Mouse (Mus musculus) heart, embryonic 14.5 days (tissue): ENCODE data around the gene Gm11084. TPM values are rescaled to one million over a fixed set of nuclear protein-coding genes. Genes with fewer than 3 reads are reported as not detected.

Experiments used
- ATAC-seq: fragments of 200-750 bp; cut with Nextera tagmentation; 2 replicates; pipeline ENCODE4 v1.8.0; 2017; ENCODE audit warnings: low read depth, moderate TSS enrichment; ENCODE audit not compliant: insufficient number of reproducible peaks, insufficient read depth, low FRiP score
- H3K27ac ChIP-seq, 2 experiments: fragments of 200-500 bp in 1 of 2; fragments of 300-500 bp in 1 of 2; sonication (generic) in 1 of 2; replicated peaks in 1 of 2; 2 replicates each; pipeline ENCODE4 v1.5.1; 2012 to 2014; ENCODE audit warnings: low read depth in 2 of 2, low read length in 2 of 2, control low read depth in 1 of 2, mild to moderate bottlenecking in 1 of 2, mixed read lengths in 1 of 2; ENCODE audit not compliant: control insufficient read depth in 1 of 2, insufficient read depth in 1 of 2
- H3K27me3 ChIP-seq: fragments of 300-500 bp; sonication (generic); 2 replicates; pipeline ENCODE4 v1.6.1; 2014; ENCODE audit warnings: mild to moderate bottlenecking, low read length, control low read depth; ENCODE audit not compliant: control insufficient read depth, insufficient read depth
- H3K36me3 ChIP-seq: fragments of 300-500 bp; sonication (generic); 2 replicates; pipeline ENCODE4 v1.6.1; 2014; ENCODE audit warnings: mild to moderate bottlenecking, control low read depth, low read length, mixed read lengths; ENCODE audit not compliant: control insufficient read depth, insufficient read depth
- H3K4me1 ChIP-seq, 2 experiments: fragments of 200-500 bp in 1 of 2; fragments of 300-500 bp in 1 of 2; sonication (generic) in 1 of 2; 2 replicates each; pipeline ENCODE4 v1.6.1; 2012 to 2014; ENCODE audit warnings: low read length in 2 of 2, control low read depth in 1 of 2, mixed read lengths in 1 of 2; ENCODE audit not compliant: control insufficient read depth in 2 of 2, insufficient read depth in 2 of 2
- H3K4me2 ChIP-seq: fragments of 300-500 bp; sonication (generic); 2 replicates; pipeline ENCODE4 v1.6.1; 2014; ENCODE audit warnings: mild to moderate bottlenecking, low read length
- H3K4me3 ChIP-seq, 2 experiments: fragments of 200-500 bp in 1 of 2; fragments of 300-500 bp in 1 of 2; sonication (generic) in 1 of 2; 2 replicates each; pipeline ENCODE4 v1.5.1; 2012 to 2014; ENCODE audit warnings: low read length in 2 of 2, mild to moderate bottlenecking in 2 of 2, control low read depth in 1 of 2, low read depth in 1 of 2, moderate library complexity in 1 of 2; ENCODE audit not compliant: control insufficient read depth in 1 of 2, insufficient read depth in 1 of 2
- H3K9ac ChIP-seq: fragments of 300-500 bp; sonication (generic); 2 replicates; pipeline ENCODE4 v1.6.1; 2014; ENCODE audit warnings: mild to moderate bottlenecking, low read length
- H3K9me3 ChIP-seq: fragments of 300-500 bp; sonication (generic); 2 replicates; pipeline ENCODE4 v1.6.1; 2016; ENCODE audit warnings: low read length, control low read depth; ENCODE audit not compliant: control insufficient read depth
- WGBS: fragments of 180-500 bp; shearing (Covaris S2); extraction: QIAGEN DNeasy Blood & Tissue Kit; methylation state at CpG from one replicate; pipeline ENCODE4 v1.1.7; 2014; 5-methylcytosine and 5-hydroxymethylcytosine counted together
- polyA plus RNA-seq: library from polyadenylated mRNA; unstranded; fragments of >200 nt; fragmentation: Nextera tagmentation; extraction: Ambion mirVana; gene quantifications from 2 replicates; pipeline ENCODE4 v1.2.1, GENCODE M21; 2014

The Gm11084 gene
- polyA plus RNA-seq, 1 experiment from 2014 or later, result not detected

DNA sequence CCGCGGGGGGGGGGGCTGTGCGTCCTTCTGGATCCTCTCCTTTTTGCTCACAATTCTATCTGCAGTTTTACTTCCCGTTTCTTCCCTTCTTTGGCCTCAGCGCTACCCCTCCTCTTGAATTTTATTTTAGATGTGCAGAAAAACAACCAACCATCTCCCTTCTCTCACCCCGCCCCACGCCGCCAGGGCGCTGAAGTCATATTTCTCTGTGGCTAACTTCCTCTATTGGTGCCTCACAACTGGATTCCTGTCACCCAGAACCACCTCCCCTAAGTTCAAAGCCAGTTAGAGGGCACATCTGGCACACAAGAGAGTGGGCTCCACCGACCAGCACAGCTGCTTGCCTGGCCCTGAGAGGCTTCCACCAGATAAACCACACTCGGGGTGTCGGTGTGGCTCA lies 16.5 kb upstream of the Gm11084 start:
- no peaks in the 10 kb centered on the region for H3K9me3 ChIP-seq
- peaks cover 19 to 26% of the 10 kb centered on the region in 2 experiments for H3K4me1 ChIP-seq
- ATAC-seq, result no peak
- H3K9ac ChIP-seq, result peak overlapping the region; percentile 70; the same call in 1 of the 2 replicates
- 0 out of 4 replicates have a peak overlapping the region, but pooled peaks of 1 of the 2 experiments have one; percentile 24 for H3K4me3 ChIP-seq
- peak overlapping the region; percentile 89 to 95 for H3K27ac ChIP-seq
- no peaks in the 10 kb centered on the region for H3K27me3 ChIP-seq
- peak overlapping the region; percentile 67 for H3K4me2 ChIP-seq
- WGBS, result 39% methylated on average over 9 of the region's 12 CpGs
- H3K36me3 ChIP-seq, result no peaks in the 10 kb centered on the region

DNA sequence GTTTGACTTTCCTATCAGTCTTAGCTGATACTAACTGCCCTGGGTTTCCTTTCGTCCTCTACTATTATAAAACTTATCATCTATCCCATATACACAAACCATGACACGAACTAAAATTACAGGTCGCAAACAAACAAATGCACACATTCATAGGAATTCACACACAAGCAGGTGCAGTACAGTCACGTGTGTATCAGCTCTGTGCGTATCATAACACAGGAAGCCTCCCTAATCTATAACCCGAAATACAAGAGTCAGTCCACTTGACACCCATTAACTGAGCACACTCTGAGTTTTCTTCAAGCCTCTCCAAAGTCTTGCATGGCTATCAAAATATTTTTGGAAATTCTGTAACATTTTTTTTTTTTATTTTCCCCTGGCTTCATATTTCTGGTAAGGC lies 15.9 kb upstream of the Gm11084 start:
- WGBS, result 71% methylated on average over 6 of the region's 6 CpGs
- Histone ChIP-seq H3K36me3 (no peaks in the 10 kb centered on the region), H3K27me3 (no peaks in the 10 kb centered on the region), H3K9me3 (no peaks in the 10 kb centered on the region), H3K9ac (no peak overlapping the region), H3K4me2 (no peak overlapping the region), H3K4me1 (peaks cover 19 to 26% of the 10 kb centered on the region in 2 experiments), H3K27ac (no peak overlapping the region), H3K4me3 (no peak overlapping the region)
- ATAC-seq, result no peak

DNA sequence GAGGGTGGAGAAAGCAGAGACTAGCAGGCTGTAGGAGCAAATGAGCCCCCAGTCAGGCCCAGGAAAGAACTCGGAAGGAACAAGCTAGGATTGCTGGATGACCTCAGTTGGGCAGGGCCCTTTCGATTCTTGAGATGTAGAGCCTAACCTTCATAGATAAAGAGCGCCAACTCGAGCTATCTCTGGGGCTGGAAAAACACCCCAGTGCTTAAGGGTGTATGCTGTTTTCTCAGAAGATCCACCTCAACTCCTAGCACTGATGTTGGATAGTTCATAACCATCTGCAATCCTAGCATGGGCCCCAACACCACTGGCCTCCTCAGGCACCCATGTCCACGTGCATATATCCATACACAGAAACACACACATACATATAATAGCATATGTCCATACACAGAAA lies 15.5 kb upstream of the Gm11084 start:
- no peaks in the 10 kb centered on the region for H3K9me3 ChIP-seq
- 64% methylated on average over 5 of the region's 5 CpGs for WGBS
- no peak overlapping the region for H3K4me3 ChIP-seq
- H3K4me1 ChIP-seq, result peaks cover 20 to 29% of the 10 kb centered on the region in 2 experiments
- no peak overlapping the region for H3K27ac ChIP-seq
- no peak overlapping the region for H3K9ac ChIP-seq
- no peak for ATAC-seq
- no peaks in the 10 kb centered on the region for H3K27me3 ChIP-seq
- H3K36me3 ChIP-seq, result no peaks in the 10 kb centered on the region
- H3K4me2 ChIP-seq, result no peak overlapping the region

DNA sequence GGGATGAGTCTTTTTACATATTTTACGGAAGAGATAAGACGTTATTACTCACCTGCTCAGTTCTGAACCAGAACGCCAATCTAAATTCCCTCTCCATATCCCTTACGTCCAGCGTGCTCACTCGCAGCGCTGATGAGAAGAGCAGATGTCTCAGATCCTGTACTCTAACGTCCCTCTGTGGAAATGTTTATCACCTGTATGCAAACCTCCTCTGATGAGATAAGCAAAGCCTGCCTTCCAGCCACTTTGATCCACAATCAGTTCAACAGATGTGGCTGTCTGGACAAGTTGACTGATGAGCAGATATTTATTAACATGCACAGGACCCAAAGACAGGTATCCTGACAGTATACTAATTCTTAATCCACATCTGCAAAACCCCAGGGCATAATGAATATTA lies 13.7 kb upstream of the Gm11084 start:
- WGBS, result 70% methylated on average over 8 of the region's 8 CpGs
- Histone ChIP-seq H3K27ac (no peak overlapping the region), H3K9ac (no peak overlapping the region), H3K4me1 (peaks cover 31 to 41% of the 10 kb centered on the region in 2 experiments), H3K36me3 (no peaks in the 10 kb centered on the region), H3K27me3 (no peaks in the 10 kb centered on the region), H3K4me2 (no peak overlapping the region), H3K9me3 (no peaks in the 10 kb centered on the region), H3K4me3 (no peak overlapping the region)
- no peak for ATAC-seq

DNA sequence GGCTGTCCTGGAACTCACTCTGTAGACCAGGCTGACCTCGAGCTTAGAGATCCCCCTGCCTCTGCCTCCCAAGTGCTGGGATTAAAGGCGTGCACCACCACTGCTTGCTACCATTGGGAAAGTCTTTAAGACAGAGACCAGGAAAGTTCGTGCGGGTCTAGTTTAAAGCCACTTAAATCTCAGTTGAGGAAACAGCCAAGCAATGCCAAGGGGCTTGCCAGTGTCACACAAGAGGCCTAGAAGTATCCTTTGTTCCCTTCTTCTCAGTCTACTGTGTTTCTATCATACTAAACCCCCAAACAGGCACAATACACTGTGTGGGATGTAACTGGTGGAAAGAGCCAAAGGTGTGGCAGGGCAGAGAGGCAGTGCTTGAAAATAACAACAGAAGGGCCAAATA lies 11.1 kb upstream of the Gm11084 start:
- H3K4me2 ChIP-seq, result no peak overlapping the region
- no peaks in the 10 kb centered on the region for H3K27me3 ChIP-seq
- no peak overlapping the region for H3K4me3 ChIP-seq
- peaks cover 14 to 22% of the 10 kb centered on the region in 2 experiments for H3K4me1 ChIP-seq
- H3K9ac ChIP-seq, result no peak overlapping the region
- WGBS, result 90% methylated on average over 4 of the region's 4 CpGs
- H3K9me3 ChIP-seq, result no peaks in the 10 kb centered on the region
- H3K27ac ChIP-seq, result no peak overlapping the region
- no peak for ATAC-seq
- H3K36me3 ChIP-seq, result no peaks in the 10 kb centered on the region

DNA sequence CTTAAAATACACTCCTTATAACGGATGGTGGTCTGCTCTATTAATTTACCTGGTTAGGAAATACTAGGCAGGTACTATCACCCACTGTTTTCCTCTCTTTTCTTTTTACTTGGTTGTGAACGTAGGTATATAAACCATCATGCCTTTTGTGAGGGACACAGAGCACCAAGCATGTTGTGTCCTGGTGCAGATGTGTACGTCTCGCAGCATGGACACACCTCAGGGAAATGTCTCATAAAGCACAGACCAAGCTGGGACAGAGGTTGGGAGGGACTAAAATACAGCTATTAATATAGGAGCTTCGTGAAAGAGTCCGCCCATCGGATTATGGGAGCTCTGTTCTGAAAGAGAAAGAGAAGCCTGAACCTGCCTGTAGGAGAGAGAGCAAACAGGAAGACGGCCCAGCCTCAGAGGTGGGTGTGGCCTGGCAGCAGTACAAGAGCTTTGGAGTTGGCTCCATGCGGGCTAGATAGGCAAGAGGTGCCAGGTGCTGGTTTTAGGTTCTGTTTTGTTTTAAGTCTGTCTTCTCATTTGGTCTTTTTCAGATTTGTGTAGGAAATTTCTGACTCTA lies 10.4 kb upstream of the Gm11084 start:
- Histone ChIP-seq H3K4me2 (no peak overlapping the region), H3K4me3 (no peak overlapping the region), H3K9me3 (no peaks in the 10 kb centered on the region), H3K4me1 (peaks cover 13 to 22% of the 10 kb centered on the region in 2 experiments), H3K27ac (peak overlapping the region in 1 of 2 experiments; percentile 89; a peak in 2 of 4 replicates), H3K36me3 (no peaks in the 10 kb centered on the region), H3K27me3 (no peaks in the 10 kb centered on the region), H3K9ac (peak overlapping the region; percentile 22; the same call in 1 of the 2 replicates)
- ATAC-seq, result no peak
- WGBS, result 50% methylated on average over 9 of the region's 9 CpGs

DNA sequence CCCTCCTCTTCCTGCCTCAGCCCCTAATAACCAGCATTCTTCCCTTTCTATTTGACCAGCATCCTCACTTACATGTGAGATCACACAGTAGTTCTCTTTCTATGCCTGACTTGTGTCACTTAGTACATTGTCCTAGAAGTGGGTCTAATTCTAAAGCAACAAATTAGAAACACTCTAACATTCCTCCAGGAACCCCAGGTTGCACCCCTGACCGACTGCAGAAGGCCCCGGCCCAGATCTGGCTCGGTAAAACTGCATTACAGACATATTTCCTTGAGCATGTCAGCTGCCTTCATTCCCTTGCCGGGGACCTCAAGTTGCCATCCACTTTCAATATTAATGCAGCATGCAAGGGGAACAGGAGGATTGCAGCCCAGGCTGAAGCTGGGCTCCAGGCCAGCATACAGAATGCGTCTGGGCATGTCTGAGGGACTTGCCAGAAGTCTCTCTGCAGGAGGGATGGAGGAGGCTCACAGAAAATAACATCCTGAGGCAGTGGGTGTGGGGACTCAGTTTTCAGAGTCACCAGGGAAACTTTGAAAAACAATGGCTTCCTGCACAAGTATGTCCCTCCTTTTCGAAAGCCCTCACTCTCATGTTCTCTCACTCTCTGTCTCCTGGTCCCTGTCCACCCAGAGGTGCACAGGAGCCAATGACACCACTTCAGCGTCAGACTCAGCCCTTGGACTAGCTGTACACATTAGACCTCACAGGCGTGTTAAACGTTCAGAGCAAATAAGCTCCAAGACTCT lies 9.0 kb upstream of the Gm11084 start:
- H3K27ac ChIP-seq, result peak overlapping the region; percentile 89 to 94
- peak overlapping the region; percentile 57 for H3K9ac ChIP-seq
- peak overlapping the region; percentile 39 for H3K4me2 ChIP-seq
- peak; percentile 80 for ATAC-seq
- H3K36me3 ChIP-seq, result no peaks in the 10 kb centered on the region
- peaks cover 11 to 22% of the 10 kb centered on the region in 2 experiments for H3K4me1 ChIP-seq
- H3K9me3 ChIP-seq, result no peaks in the 10 kb centered on the region
- no peaks in the 10 kb centered on the region for H3K27me3 ChIP-seq
- H3K4me3 ChIP-seq, result no peak overlapping the region
- 22% methylated on average over 9 of the region's 9 CpGs for WGBS
